Mouse (Mus musculus): ENCODE results near the gene Rnf216. TPM values are rescaled to one million over a fixed set of nuclear protein-coding genes. Genes with fewer than 3 reads are reported as not detected.

Gene Rnf216
- polyA plus RNA-seq, 1 experiment from 2014 or later = 38.7 TPM

- H3K36me3 ChIP-seq = peaks cover 7% of the 10 kb centered on the region; the same call in 1 of the 2 replicates
- H3K4me3 ChIP-seq = no peak overlapping the region
- 5% methylated on average over 1 of the region's 1 CpGs for WGBS
- no peak overlapping the region for H3K4me2 ChIP-seq
- H3K4me1 ChIP-seq (replicated peaks) = peaks cover 26% of the 10 kb centered on the region
- no peak overlapping the region for H3K27ac ChIP-seq (ENCODE audit: poor library complexity, severe bottlenecking)
- no peak for ATAC-seq (ENCODE audit: insufficient number of reproducible peaks, low FRiP score)
- no peaks in the 10 kb centered on the region for H3K27me3 ChIP-seq (replicated peaks)
- no peak overlapping the region for H3K9ac ChIP-seq
- H3K9me3 ChIP-seq (replicated peaks) = no peaks in the 10 kb centered on the region
These were observed 75.6 kb downstream of the Rnf216 start for GRCm38 (mm10) chr5:143037201-143037600.

- WGBS = 85% methylated on average over 1 of the region's 1 CpGs
- no peak overlapping the region for H3K27ac ChIP-seq (ENCODE audit: poor library complexity, severe bottlenecking)
- no peak overlapping the region for H3K9ac ChIP-seq
These were observed 76.7 kb downstream of the Rnf216 start for GRCm38 (mm10) chr5:143036052-143036451.

GRCm38 (mm10) chr5:143035271-143035670 lies 77.5 kb downstream of the Rnf216 start:
- Histone ChIP-seq H3K27ac (ENCODE audit: poor library complexity, severe bottlenecking) (no peak overlapping the region), H3K9me3 (replicated peaks) (no peaks in the 10 kb centered on the region), H3K4me1 (replicated peaks) (peaks cover 36% of the 10 kb centered on the region), H3K27me3 (replicated peaks) (no peaks in the 10 kb centered on the region), H3K9ac (no peak overlapping the region), H3K36me3 (no peaks in the 10 kb centered on the region), H3K4me2 (no peak overlapping the region), H3K4me3 (no peak overlapping the region)
- ATAC-seq (ENCODE audit: insufficient number of reproducible peaks, low FRiP score) = no peak
- WGBS = 86% methylated on average over 4 of the region's 4 CpGs

More at GRCm38 (mm10) chr5:143036052-143036451, 76.7 kb downstream of the Rnf216 start:
- H3K9me3 ChIP-seq (replicated peaks) = no peaks in the 10 kb centered on the region
- no peak overlapping the region for H3K4me2 ChIP-seq
- H3K4me1 ChIP-seq (replicated peaks) = peaks cover 36% of the 10 kb centered on the region
- ATAC-seq (ENCODE audit: insufficient number of reproducible peaks, low FRiP score) = no peak
- no peaks in the 10 kb centered on the region for H3K27me3 ChIP-seq (replicated peaks)
- H3K4me3 ChIP-seq = no peak overlapping the region
- H3K36me3 ChIP-seq = 0 out of 2 replicates have a peak, but pooled peaks cover 1% of the 10 kb centered on the region

- Histone ChIP-seq H3K27me3 (replicated peaks) (no peaks in the 10 kb centered on the region), H3K4me2 (no peak overlapping the region), H3K36me3 (no peaks in the 10 kb centered on the region), H3K4me3 (no peak overlapping the region), H3K4me1 (replicated peaks) (peaks cover 36% of the 10 kb centered on the region), H3K9ac (0 out of 2 replicates have a peak overlapping the region, but pooled peaks have one; percentile 28), H3K9me3 (replicated peaks) (no peaks in the 10 kb centered on the region), H3K27ac (ENCODE audit: poor library complexity, severe bottlenecking) (peak overlapping the region; percentile 59)
- 53% methylated on average over 3 of the region's 3 CpGs for WGBS
- ATAC-seq (ENCODE audit: insufficient number of reproducible peaks, low FRiP score) = peak; percentile 63
These were observed 78.7 kb downstream of the Rnf216 start for GRCm38 (mm10) chr5:143034108-143034507.

GRCm38 (mm10) chr5:143033277-143033676 lies 79.5 kb downstream of the Rnf216 start:
- 71% methylated on average over 3 of the region's 3 CpGs for WGBS
- peaks cover 36% of the 10 kb centered on the region for H3K4me1 ChIP-seq (replicated peaks)
- no peaks in the 10 kb centered on the region for H3K9me3 ChIP-seq (replicated peaks)
- H3K4me3 ChIP-seq = no peak overlapping the region
- no peak overlapping the region for H3K9ac ChIP-seq
- H3K4me2 ChIP-seq = no peak overlapping the region
- H3K36me3 ChIP-seq = peaks cover 6% of the 10 kb centered on the region; the same call in 1 of the 2 replicates
- H3K27me3 ChIP-seq (replicated peaks) = no peaks in the 10 kb centered on the region
- H3K27ac ChIP-seq (ENCODE audit: poor library complexity, severe bottlenecking) = no peak overlapping the region
- no peak for ATAC-seq (ENCODE audit: insufficient number of reproducible peaks, low FRiP score)

GRCm38 (mm10) chr5:143032639-143033146 lies 80.1 kb downstream of the Rnf216 start:
- Histone ChIP-seq H3K36me3 (peaks cover 10% of the 10 kb centered on the region), H3K4me2 (no peak overlapping the region), H3K27me3 (replicated peaks) (no peaks in the 10 kb centered on the region), H3K27ac (ENCODE audit: poor library complexity, severe bottlenecking) (no peak overlapping the region), H3K4me3 (no peak overlapping the region), H3K4me1 (replicated peaks) (peaks cover 39% of the 10 kb centered on the region), H3K9ac (no peak overlapping the region), H3K9me3 (replicated peaks) (no peaks in the 10 kb centered on the region)
- 53% methylated on average over 2 of the region's 2 CpGs for WGBS
- ATAC-seq (ENCODE audit: insufficient number of reproducible peaks, low FRiP score) = no peak

- Histone ChIP-seq H3K36me3 (peaks cover 20% of the 10 kb centered on the region), H3K4me2 (no peak overlapping the region), H3K4me1 (replicated peaks) (peaks cover 40% of the 10 kb centered on the region), H3K27me3 (replicated peaks) (no peaks in the 10 kb centered on the region), H3K9ac (no peak overlapping the region), H3K27ac (ENCODE audit: poor library complexity, severe bottlenecking) (no peak overlapping the region; the same call in 1 of the 2 replicates), H3K4me3 (no peak overlapping the region), H3K9me3 (replicated peaks) (no peaks in the 10 kb centered on the region)
- ATAC-seq (ENCODE audit: insufficient number of reproducible peaks, low FRiP score) = no peak
- WGBS = 56% methylated on average over 7 of the region's 7 CpGs
These were observed 81.1 kb downstream of the Rnf216 start for GRCm38 (mm10) chr5:143031681-143032080.

- peaks cover 41% of the 10 kb centered on the region for H3K4me1 ChIP-seq (replicated peaks)
- no peak overlapping the region for H3K4me2 ChIP-seq
- no peak overlapping the region for H3K9ac ChIP-seq
- no peaks in the 10 kb centered on the region for H3K9me3 ChIP-seq (replicated peaks)
- 78% methylated on average over 4 of the region's 4 CpGs for WGBS
- no peak for ATAC-seq (ENCODE audit: insufficient number of reproducible peaks, low FRiP score)
- no peak overlapping the region for H3K4me3 ChIP-seq
- H3K27ac ChIP-seq (ENCODE audit: poor library complexity, severe bottlenecking) = no peak overlapping the region; the same call in 1 of the 2 replicates
- H3K36me3 ChIP-seq = peaks cover 25% of the 10 kb centered on the region
- no peaks in the 10 kb centered on the region for H3K27me3 ChIP-seq (replicated peaks)
These were observed 81.6 kb downstream of the Rnf216 start for GRCm38 (mm10) chr5:143031193-143031592.

- Histone ChIP-seq H3K9me3 (replicated peaks) (no peaks in the 10 kb centered on the region), H3K4me1 (replicated peaks) (peaks cover 28% of the 10 kb centered on the region), H3K4me2 (no peak overlapping the region), H3K27me3 (replicated peaks) (no peaks in the 10 kb centered on the region), H3K4me3 (no peak overlapping the region), H3K9ac (no peak overlapping the region), H3K27ac (ENCODE audit: poor library complexity, severe bottlenecking) (peak overlapping the region; percentile 36; the same call in 1 of the 2 replicates), H3K36me3 (peaks cover 62% of the 10 kb centered on the region)
- ATAC-seq (ENCODE audit: insufficient number of reproducible peaks, low FRiP score) = no peak
- 17% methylated on average over 2 of the region's 2 CpGs for WGBS
These were observed 88.9 kb downstream of the Rnf216 start for GRCm38 (mm10) chr5:143023887-143024286.

GRCm38 (mm10) chr5:143022956-143023355 lies 89.8 kb downstream of the Rnf216 start:
- Histone ChIP-seq H3K27me3 (replicated peaks) (no peaks in the 10 kb centered on the region), H3K4me1 (replicated peaks) (peaks cover 27% of the 10 kb centered on the region), H3K27ac (ENCODE audit: poor library complexity, severe bottlenecking) (no peak overlapping the region), H3K4me2 (no peak overlapping the region), H3K4me3 (no peak overlapping the region), H3K36me3 (peaks cover 62% of the 10 kb centered on the region), H3K9me3 (replicated peaks) (no peaks in the 10 kb centered on the region), H3K9ac (no peak overlapping the region)
- no peak for ATAC-seq (ENCODE audit: insufficient number of reproducible peaks, low FRiP score)
- WGBS = 86% methylated on average over 1 of the region's 1 CpGs

GRCm38 (mm10) chr5:143017401-143017800 lies 95.4 kb downstream of the Rnf216 start:
- Histone ChIP-seq H3K9me3 (replicated peaks) (no peaks in the 10 kb centered on the region), H3K27me3 (replicated peaks) (no peaks in the 10 kb centered on the region), H3K9ac (no peak overlapping the region), H3K4me3 (no peak overlapping the region), H3K4me2 (no peak overlapping the region), H3K27ac (ENCODE audit: poor library complexity, severe bottlenecking) (peak overlapping the region; percentile 27; the same call in 1 of the 2 replicates), H3K4me1 (replicated peaks) (peaks cover 16% of the 10 kb centered on the region), H3K36me3 (peaks cover 57% of the 10 kb centered on the region)
- ATAC-seq (ENCODE audit: insufficient number of reproducible peaks, low FRiP score) = no peak
- 67% methylated on average over 5 of the region's 5 CpGs for WGBS

GRCm38 (mm10) chr5:143009383-143009782 lies 103.4 kb downstream of the Rnf216 start:
- H3K9me3 ChIP-seq (replicated peaks) = no peaks in the 10 kb centered on the region
- H3K27me3 ChIP-seq (replicated peaks) = no peaks in the 10 kb centered on the region
- peaks cover 36% of the 10 kb centered on the region for H3K36me3 ChIP-seq
- H3K4me2 ChIP-seq = no peak overlapping the region
- H3K9ac ChIP-seq = no peak overlapping the region
- WGBS = 79% methylated on average over 11 of the region's 11 CpGs
- no peak for ATAC-seq (ENCODE audit: insufficient number of reproducible peaks, low FRiP score)
- no peak overlapping the region for H3K27ac ChIP-seq (ENCODE audit: poor library complexity, severe bottlenecking)
- H3K4me1 ChIP-seq (replicated peaks) = no peaks in the 10 kb centered on the region
- no peak overlapping the region for H3K4me3 ChIP-seq
